Mouse (Mus musculus) fibroblast of lung, adult 2 months (primary cell): Measurements from ENCODE around the gene Mta1.

Experiments used
- DNase-seq: peaks from one replicate; pipeline ENCODE4 v3.0.0-alpha.2; 2011; ENCODE audit warnings: low read depth

Mta1 gene

DNA sequence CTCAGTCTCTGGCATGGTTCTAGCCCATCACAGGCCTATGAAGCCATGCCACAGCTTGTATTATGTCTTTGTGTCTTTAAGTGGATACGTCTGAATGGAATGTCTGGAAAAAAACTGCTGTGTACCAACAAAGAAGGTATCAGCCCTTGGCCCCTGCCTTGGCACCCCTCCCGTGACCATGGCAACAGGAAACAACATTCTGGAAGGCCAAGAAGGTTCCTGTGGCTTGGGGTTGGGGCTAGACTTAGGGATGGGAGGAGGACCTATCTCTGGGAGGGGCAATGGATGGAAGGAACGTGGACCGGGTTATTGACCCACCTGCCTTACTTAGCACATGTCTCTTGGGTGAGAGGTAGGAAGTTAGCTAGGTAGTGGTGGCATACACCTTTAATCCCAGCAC lies 51.3 kb downstream of the Mta1 start:
- DNase-seq, result no peak

GRCm38 (mm10) chr12:113149896-113150295 lies 51.8 kb downstream of the Mta1 start:
- DNase-seq, result no peak

DNA sequence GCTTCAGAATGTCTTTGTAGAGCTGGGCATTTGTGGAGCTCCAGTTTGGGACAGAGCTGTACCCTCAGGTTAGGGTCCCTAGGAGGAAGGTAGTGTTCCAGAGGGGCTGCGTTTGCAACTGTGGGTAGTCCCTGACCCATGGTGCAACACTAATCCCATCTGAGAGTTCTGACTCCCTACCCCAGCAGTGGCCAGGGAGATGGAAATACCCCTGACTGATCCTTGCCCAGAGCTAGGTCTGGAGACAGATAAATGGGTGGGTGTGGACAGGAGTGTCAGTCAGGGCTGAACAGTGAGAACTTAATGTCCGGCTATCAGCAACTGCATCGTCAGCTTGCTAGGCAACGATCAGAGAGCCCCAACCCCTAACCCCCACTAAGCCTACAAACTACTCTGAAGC lies 52.5 kb downstream of the Mta1 start:
- DNase-seq, result no peak

GRCm38 (mm10) chr12:113151046-113151445 lies 53.0 kb downstream of the Mta1 start:
- no peak for DNase-seq

GRCm38 (mm10) chr12:113151661-113152271 lies 53.7 kb downstream of the Mta1 start:
- no peak for DNase-seq

- no peak for DNase-seq
These were observed 54.2 kb downstream of the Mta1 start for GRCm38 (mm10) chr12:113152272-113152661.

GRCm38 (mm10) chr12:113152991-113153525 lies 55.0 kb downstream of the Mta1 start:
- no peak for DNase-seq

DNA sequence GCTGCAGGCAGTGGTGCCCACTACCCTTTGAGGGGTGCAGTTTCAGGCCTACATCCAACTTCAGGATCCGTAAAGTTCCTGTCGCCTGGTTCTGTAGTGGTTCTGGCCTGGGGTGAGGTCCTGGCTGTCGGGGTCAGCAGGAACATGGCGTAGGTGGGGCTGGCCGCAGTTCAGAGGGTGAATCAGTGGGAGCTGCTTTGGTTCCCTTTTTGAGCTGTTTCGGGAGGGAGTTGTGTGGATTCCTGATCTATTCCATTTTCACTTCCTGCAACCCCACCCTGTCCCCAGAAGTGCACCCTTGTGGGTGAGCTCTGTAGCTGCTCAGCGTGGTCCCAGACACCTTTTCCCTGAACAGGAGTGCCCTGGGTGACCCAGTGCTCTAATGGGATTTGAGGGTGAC lies 55.9 kb downstream of the Mta1 start:
- DNase-seq, result no peak

- no peak for DNase-seq
These were observed 56.6 kb downstream of the Mta1 start for GRCm38 (mm10) chr12:113154747-113155075.

DNA sequence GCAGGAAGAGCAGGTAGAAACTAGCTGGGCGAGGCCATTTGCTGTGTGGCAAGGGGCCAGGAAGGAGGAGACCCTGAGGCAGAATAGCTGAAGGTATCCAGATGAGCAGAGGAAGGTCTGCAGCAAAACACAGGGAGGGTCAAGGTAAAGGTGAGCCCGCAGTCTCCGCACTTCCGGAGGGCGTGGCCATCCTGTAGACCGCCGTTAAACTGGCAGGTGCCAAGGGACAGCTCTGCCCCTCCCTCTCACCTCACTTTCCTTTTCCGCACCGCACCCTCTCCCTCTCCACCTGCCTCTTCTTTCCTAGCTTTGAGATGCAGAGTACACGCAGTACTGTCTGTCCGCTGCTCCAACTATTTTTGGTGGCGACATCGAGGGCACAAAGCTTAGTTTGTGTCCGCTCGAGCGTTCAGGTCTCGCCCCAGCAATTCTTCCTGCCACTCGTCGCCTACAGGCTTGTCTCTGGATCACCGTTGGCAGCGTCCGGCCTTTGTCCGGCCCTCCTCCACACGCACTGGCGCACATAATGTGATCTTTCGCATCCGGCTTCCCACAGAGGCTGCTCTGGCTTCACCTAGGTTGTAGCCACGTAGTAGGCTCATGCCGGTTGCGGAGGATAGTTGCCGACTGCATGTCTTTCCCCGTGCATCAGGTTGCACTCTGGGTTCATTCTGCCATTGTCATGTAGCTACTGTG lies 57.1 kb downstream of the Mta1 start:
- no peak for DNase-seq

DNA sequence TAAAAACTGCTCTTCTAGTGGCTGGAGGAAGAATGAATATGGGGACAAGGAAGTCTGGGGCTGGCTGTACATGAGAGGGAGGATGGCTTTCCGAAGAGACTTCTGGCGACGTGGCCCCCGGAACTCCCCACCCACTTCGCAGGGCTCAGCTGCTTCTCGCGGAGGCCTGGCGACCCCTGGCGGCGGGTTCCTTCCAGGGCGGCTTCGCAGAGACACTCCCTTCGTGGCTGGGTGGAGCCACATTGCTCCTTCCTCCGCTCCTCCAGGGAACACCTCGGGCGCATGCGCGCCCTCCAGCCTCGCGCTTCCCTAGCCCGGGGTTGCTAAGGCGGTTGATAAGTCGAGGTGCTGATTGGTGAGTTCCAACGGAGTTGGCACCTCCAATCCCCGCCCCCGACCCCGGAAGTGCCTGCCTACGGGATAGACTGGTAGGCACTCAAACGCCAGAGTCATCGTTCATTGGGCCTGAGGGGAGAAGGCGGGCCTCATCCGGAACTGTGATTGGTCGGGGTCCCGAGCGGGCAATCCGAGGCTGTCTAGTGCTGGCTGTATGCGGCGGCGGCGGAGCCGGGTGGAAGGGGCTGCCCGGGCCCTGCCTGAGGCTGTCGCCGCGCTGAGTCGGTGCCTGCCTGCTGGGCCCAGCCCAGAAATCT lies 57.9 kb downstream of the Mta1 start, which contains the start of gene Tedc1:
Gene Tedc1 (plus strand): TSS at position 535 of the 653 bp plus-strand sequence.
- peak; percentile 99 for DNase-seq

GRCm38 (mm10) chr12:113156540-113156929 lies 58.5 kb downstream of the Mta1 start:
- DNase-seq, result no peak

GRCm38 (mm10) chr12:113157002-113157401 lies 58.9 kb downstream of the Mta1 start:
- no peak for DNase-seq

- no peak for DNase-seq
These were observed 59.4 kb downstream of the Mta1 start for GRCm38 (mm10) chr12:113157521-113157920.

DNA sequence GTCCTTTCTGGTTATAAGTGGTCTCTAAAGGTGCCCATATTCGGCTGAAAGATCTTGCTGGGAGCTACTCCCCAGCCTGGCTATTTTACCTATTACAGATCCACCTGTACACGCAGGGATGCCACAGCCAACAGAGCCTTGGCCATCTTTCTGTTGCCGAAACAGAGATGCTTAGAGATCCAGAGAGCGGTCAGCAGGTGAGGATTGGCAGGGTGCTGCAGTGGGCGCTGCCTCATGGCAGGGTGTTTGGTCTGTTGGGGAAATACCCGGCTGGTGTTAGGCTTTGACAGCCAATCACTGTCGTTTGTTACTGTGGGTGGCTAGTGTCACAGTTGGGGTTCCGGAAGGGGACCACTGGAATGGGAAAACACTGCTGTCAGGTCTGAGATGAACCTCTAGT lies 59.9 kb downstream of the Mta1 start:
- no peak for DNase-seq

GRCm38 (mm10) chr12:113163561-113164006 lies 65.5 kb downstream of the Mta1 start:
- no peak for DNase-seq

- no peak for DNase-seq
These were observed 70.0 kb downstream of the Mta1 start for GRCm38 (mm10) chr12:113168031-113168536.

GRCm38 (mm10) chr12:113176960-113177725 lies 79.1 kb downstream of the Mta1 start:
- no peak for DNase-seq

- DNase-seq, result no peak
These were observed 82.9 kb downstream of the Mta1 start for GRCm38 (mm10) chr12:113181020-113181419.

GRCm38 (mm10) chr12:113184945-113185344 lies 86.9 kb downstream of the Mta1 start:
- no peak for DNase-seq

DNA sequence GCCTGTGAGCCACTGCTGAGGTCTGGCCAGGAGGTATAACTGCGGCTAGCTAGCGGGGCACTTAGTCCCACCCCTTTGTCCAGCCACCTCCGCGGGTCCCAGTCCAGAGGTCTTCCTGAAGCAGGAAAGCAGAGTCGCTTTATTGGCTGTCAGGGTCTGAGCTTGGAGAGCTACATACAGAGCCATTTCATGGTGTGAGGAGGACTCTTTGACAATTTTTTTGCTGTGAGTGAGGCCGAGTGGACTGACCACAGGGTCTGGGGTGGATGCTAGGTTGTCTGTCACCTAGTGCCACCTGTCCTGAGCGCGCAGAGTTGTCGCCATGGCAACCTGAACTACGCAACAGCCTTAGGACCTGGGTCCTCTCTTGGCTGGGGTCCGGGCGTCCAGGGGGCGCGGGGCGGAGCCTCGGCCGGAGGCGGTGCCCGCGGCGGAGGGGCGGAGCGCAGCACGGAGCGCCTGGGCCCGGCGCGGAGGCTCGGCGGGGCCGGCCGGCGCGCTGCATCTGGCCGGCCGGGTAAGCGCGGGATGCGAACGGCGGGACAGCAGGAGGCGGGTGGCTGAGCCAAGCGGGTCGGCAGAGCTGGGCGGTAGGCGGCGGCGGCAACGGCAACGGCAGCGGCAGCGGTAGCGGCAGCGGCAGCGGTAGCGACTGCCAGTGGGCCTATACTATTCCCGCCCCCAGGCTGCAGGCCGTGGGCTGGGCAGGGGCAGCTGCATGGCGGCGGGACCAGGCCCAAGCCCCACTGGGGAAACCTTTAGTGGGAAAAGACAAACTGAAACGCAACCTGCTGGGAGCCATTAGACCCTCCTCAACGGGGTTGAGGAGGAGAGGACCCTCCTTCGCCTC lies 87.6 kb downstream of the Mta1 start, which contains the start of gene Tmem121:
Gene Tmem121 (plus strand): TSS at position 489 of the 850 bp plus-strand sequence.
- DNase-seq, result no peak
